Mouse (Mus musculus) forebrain, embryonic 14.5 days (tissue): ENCODE measurements around the gene Anapc15. TPM values are rescaled to one million over a fixed set of nuclear protein-coding genes. Genes with fewer than 3 reads are reported as not detected.

Experiments used
- ATAC-seq: fragments of 200-750 bp; cut with Nextera tagmentation; 2 replicates; pipeline ENCODE4 v1.8.0; 2017; ENCODE audit warnings: mild to moderate bottlenecking, moderate library complexity
- DNase-seq: peaks from one replicate; pipeline ENCODE4 v3.0.0-alpha.2; 2015; ENCODE audit warnings: low spot score
- H3K27ac ChIP-seq: fragments of 300-500 bp; sonication (generic); 2 replicates; pipeline ENCODE4 v1.5.1; 2014; ENCODE audit warnings: low read depth, mild to moderate bottlenecking, control low read depth, low read length, moderate library complexity
- H3K27me3 ChIP-seq: fragments of 300-500 bp; sonication (generic); replicated peaks from 2 replicates; pipeline ENCODE4 v1.6.1; 2014; ENCODE audit warnings: low read length, control low read depth, mixed read lengths; ENCODE audit not compliant: control insufficient read depth, insufficient read depth
- H3K36me3 ChIP-seq: fragments of 300-500 bp; sonication (generic); 2 replicates; pipeline ENCODE4 v1.6.1; 2014; ENCODE audit warnings: low read length, control low read depth; ENCODE audit not compliant: control insufficient read depth, insufficient read depth
- H3K4me1 ChIP-seq: fragments of 300-500 bp; sonication (generic); 2 replicates; pipeline ENCODE4 v1.6.1; 2014; ENCODE audit warnings: antibody characterized with exemption, low read length, control low read depth; ENCODE audit not compliant: control insufficient read depth, insufficient read depth
- H3K4me2 ChIP-seq: fragments of 300-500 bp; sonication (generic); 2 replicates; pipeline ENCODE4 v1.6.1; 2014; ENCODE audit warnings: mild to moderate bottlenecking, control low read depth, low read length
- H3K4me3 ChIP-seq: fragments of 300-500 bp; sonication (generic); 2 replicates; pipeline ENCODE4 v1.5.1; 2014; ENCODE audit warnings: low read depth, low read length, control low read depth
- H3K9ac ChIP-seq: fragments of 300-500 bp; sonication (generic); 2 replicates; pipeline ENCODE4 v1.6.1; 2014; ENCODE audit warnings: mild to moderate bottlenecking, low read length, control low read depth, moderate library complexity
- H3K9me3 ChIP-seq: fragments of 300-500 bp; sonication (generic); replicated peaks from 2 replicates; pipeline ENCODE4 v1.6.1; 2016; ENCODE audit warnings: low read length, control low read depth, mixed read lengths; ENCODE audit not compliant: control insufficient read depth
- WGBS: fragments of 180-500 bp; shearing (Covaris S2); extraction: QIAGEN DNeasy Blood & Tissue Kit; methylation state at CpG from one replicate; pipeline ENCODE4 v1.1.7; 2014; 5-methylcytosine and 5-hydroxymethylcytosine counted together
- polyA plus RNA-seq: library from polyadenylated mRNA; unstranded; fragments of >200 nt; fragmentation: Nextera tagmentation; extraction: Ambion mirVana; gene quantifications from 2 replicates; pipeline ENCODE4 v1.2.1, GENCODE M21; 2014

Anapc15 gene
- polyA plus RNA-seq, 1 experiment from 2014 or later = 87.6 TPM

- Histone ChIP-seq H3K9ac (no peak overlapping the region), H3K9me3 (no peaks in the 10 kb centered on the region), H3K36me3 (no peaks in the 10 kb centered on the region), H3K4me1 (peaks cover 3% of the 10 kb centered on the region), H3K4me2 (no peak overlapping the region), H3K27ac (no peak overlapping the region), H3K4me3 (no peak overlapping the region), H3K27me3 (no peaks in the 10 kb centered on the region)
- WGBS = 91% methylated on average over 3 of the region's 3 CpGs
- ATAC-seq = no peak
- DNase-seq = no peak
These were observed 64.6 kb downstream of the Anapc15 start for GRCm38 (mm10) chr7:101928093-101928492.

GRCm38 (mm10) chr7:101932551-101932950, 69.0 kb downstream of the Anapc15 start:
- H3K9me3 ChIP-seq = no peaks in the 10 kb centered on the region
- ATAC-seq = no peak
- no peaks in the 10 kb centered on the region for H3K36me3 ChIP-seq
- H3K4me1 ChIP-seq = peaks cover 17% of the 10 kb centered on the region
- no peak overlapping the region for H3K27ac ChIP-seq
- WGBS = 95% methylated on average over 1 of the region's 1 CpGs
- no peak overlapping the region for H3K9ac ChIP-seq
- H3K4me2 ChIP-seq = peak overlapping the region; percentile 80; the same call in 1 of the 2 replicates
- no peak overlapping the region for H3K4me3 ChIP-seq
- no peak for DNase-seq
- H3K27me3 ChIP-seq = no peaks in the 10 kb centered on the region

- WGBS = 9% methylated on average over 15 of the region's 15 CpGs
- no peak for DNase-seq
- Histone ChIP-seq H3K4me3 (peak overlapping the region; percentile 73), H3K27ac (0 out of 2 replicates have a peak overlapping the region, but pooled peaks have one; percentile 49), H3K36me3 (no peaks in the 10 kb centered on the region), H3K9ac (peak overlapping the region; percentile 76), H3K4me1 (peaks cover 17% of the 10 kb centered on the region), H3K27me3 (no peaks in the 10 kb centered on the region), H3K9me3 (no peaks in the 10 kb centered on the region), H3K4me2 (peak overlapping the region; percentile 80)
- ATAC-seq = peak; percentile 31
These were observed 69.8 kb downstream of the Anapc15 start for GRCm38 (mm10) chr7:101933300-101933699.

- Histone ChIP-seq H3K36me3 (no peaks in the 10 kb centered on the region), H3K9ac (peak within 1 kb of the TSS; percentile 76), H3K4me2 (peak within 1 kb of the TSS; percentile 80), H3K4me3 (peak within 1 kb of the TSS; percentile 73), H3K4me1 (peaks cover 17% of the 10 kb centered on the region), H3K27ac (peak within 1 kb of the TSS; percentile 76), H3K27me3 (no peaks in the 10 kb centered on the region), H3K9me3 (no peaks in the 10 kb centered on the region)
- WGBS = under 1% methylated on average over 40 of the region's 40 CpGs
- DNase-seq = peak; percentile 98
- peak; percentile 98 for ATAC-seq
These were observed 70.3 kb downstream of the Anapc15 start, which contains the start of the genes Lrrc51 and Numa1 for GRCm38 (mm10) chr7:101933751-101934240. Gene Lrrc51 (minus strand): TSS chr7:101933895. Gene Numa1 (plus strand): TSS chr7:101934111.

- peaks cover 17% of the 10 kb centered on the region for H3K4me1 ChIP-seq
- H3K4me3 ChIP-seq = no peak overlapping the region
- DNase-seq (no peak), ATAC-seq (no peak)
- WGBS = 98% methylated on average over 4 of the region's 4 CpGs
- no peak overlapping the region for H3K4me2 ChIP-seq
- no peak overlapping the region for H3K27ac ChIP-seq
- H3K9ac ChIP-seq = 0 out of 2 replicates have a peak overlapping the region, but pooled peaks have one; percentile 0
- H3K36me3 ChIP-seq = peaks cover 3% of the 10 kb centered on the region; the same call in 1 of the 2 replicates
- no peaks in the 10 kb centered on the region for H3K27me3 ChIP-seq
- H3K9me3 ChIP-seq = no peaks in the 10 kb centered on the region
These were observed 72.4 kb downstream of the Anapc15 start for GRCm38 (mm10) chr7:101935957-101936356.

- ATAC-seq (no peak), DNase-seq (no peak)
- no peak overlapping the region for H3K4me3 ChIP-seq
- H3K27ac ChIP-seq = no peak overlapping the region
- H3K9ac ChIP-seq = no peak overlapping the region
- H3K4me1 ChIP-seq = peaks cover 17% of the 10 kb centered on the region
- H3K4me2 ChIP-seq = no peak overlapping the region
- H3K36me3 ChIP-seq = peaks cover 3% of the 10 kb centered on the region; the same call in 1 of the 2 replicates
- no peaks in the 10 kb centered on the region for H3K27me3 ChIP-seq
- WGBS = 98% methylated on average over 4 of the region's 4 CpGs
- H3K9me3 ChIP-seq = no peaks in the 10 kb centered on the region
These were observed 73.5 kb downstream of the Anapc15 start for GRCm38 (mm10) chr7:101936996-101937395.

- ATAC-seq (no peak), DNase-seq (no peak)
- no peak overlapping the region for H3K9ac ChIP-seq
- H3K4me2 ChIP-seq = no peak overlapping the region
- peaks cover 17% of the 10 kb centered on the region for H3K4me1 ChIP-seq
- 90% methylated on average over 4 of the region's 4 CpGs for WGBS
- H3K27ac ChIP-seq = no peak overlapping the region
- H3K36me3 ChIP-seq = peaks cover 3% of the 10 kb centered on the region; the same call in 1 of the 2 replicates
- H3K4me3 ChIP-seq = no peak overlapping the region
- no peaks in the 10 kb centered on the region for H3K9me3 ChIP-seq
- H3K27me3 ChIP-seq = no peaks in the 10 kb centered on the region
These were observed 74.1 kb downstream of the Anapc15 start for GRCm38 (mm10) chr7:101937569-101937968.

- Histone ChIP-seq H3K27ac (no peak overlapping the region), H3K9me3 (no peaks in the 10 kb centered on the region), H3K4me1 (peaks cover 11% of the 10 kb centered on the region; the same call in 1 of the 2 replicates), H3K4me3 (no peak overlapping the region), H3K27me3 (no peaks in the 10 kb centered on the region), H3K36me3 (peaks cover 3% of the 10 kb centered on the region; the same call in 1 of the 2 replicates), H3K4me2 (no peak overlapping the region), H3K9ac (no peak overlapping the region)
- 77% methylated on average over 2 of the region's 2 CpGs for WGBS
- no peak for DNase-seq
- ATAC-seq = no peak
These were observed 74.8 kb downstream of the Anapc15 start for GRCm38 (mm10) chr7:101938348-101938747.

- Histone ChIP-seq H3K4me3 (no peak overlapping the region), H3K36me3 (peaks cover 3% of the 10 kb centered on the region; the same call in 1 of the 2 replicates), H3K27me3 (no peaks in the 10 kb centered on the region), H3K9me3 (no peaks in the 10 kb centered on the region), H3K27ac (no peak overlapping the region), H3K4me2 (no peak overlapping the region), H3K4me1 (peaks cover 9% of the 10 kb centered on the region; the same call in 1 of the 2 replicates), H3K9ac (no peak overlapping the region)
- 96% methylated on average over 4 of the region's 4 CpGs for WGBS
- ATAC-seq (no peak), DNase-seq (no peak)
These were observed 76.2 kb downstream of the Anapc15 start for GRCm38 (mm10) chr7:101939758-101940157.
